Mouse (Mus musculus) limb, embryonic 15.5 days (tissue): Measurements from ENCODE around the gene Negr1. TPM values are rescaled to one million over a fixed set of nuclear protein-coding genes. Genes with fewer than 3 reads are reported as not detected.

ENCODE experiments used
- ATAC-seq: fragments of 200-750 bp; cut with Nextera tagmentation; 2 replicates; pipeline ENCODE4 v1.8.0; 2017; ENCODE audit warnings: low read depth, moderate TSS enrichment; ENCODE audit not compliant: insufficient number of reproducible peaks, low FRiP score, low TSS enrichment
- H3K27ac ChIP-seq: fragments of 300-500 bp; sonication (generic); 2 replicates; pipeline ENCODE4 v1.5.1; 2015; ENCODE audit warnings: moderate library complexity, mild to moderate bottlenecking, inconsistent platforms
- H3K27me3 ChIP-seq: fragments of 300-500 bp; sonication (generic); 2 replicates; pipeline ENCODE4 v1.6.1; 2015; ENCODE audit warnings: inconsistent platforms
- H3K36me3 ChIP-seq: fragments of 300-500 bp; sonication (generic); 2 replicates; pipeline ENCODE4 v1.6.1; 2015; ENCODE audit warnings: inconsistent platforms
- H3K4me1 ChIP-seq: fragments of 300-500 bp; sonication (generic); 2 replicates; pipeline ENCODE4 v1.6.1; 2015; ENCODE audit warnings: inconsistent platforms
- H3K4me2 ChIP-seq: fragments of 300-500 bp; sonication (generic); 2 replicates; pipeline ENCODE4 v1.6.1; 2015; ENCODE audit warnings: mild to moderate bottlenecking, inconsistent platforms
- H3K4me3 ChIP-seq: fragments of 300-500 bp; sonication (generic); 2 replicates; pipeline ENCODE4 v1.5.1; 2015; ENCODE audit warnings: mild to moderate bottlenecking, inconsistent platforms
- H3K9ac ChIP-seq: fragments of 300-500 bp; sonication (generic); 2 replicates; pipeline ENCODE4 v1.6.1; 2015; ENCODE audit warnings: inconsistent platforms
- H3K9me3 ChIP-seq: fragments of 300-500 bp; sonication (generic); 2 replicates; pipeline ENCODE4 v1.6.1; 2016; ENCODE audit warnings: inconsistent platforms
- WGBS: fragments of 180-500 bp; shearing (Covaris S2); methylation state at CpG from one replicate; pipeline ENCODE4 v1.1.7; 2015; 5-methylcytosine and 5-hydroxymethylcytosine counted together
- polyA plus RNA-seq: library from polyadenylated mRNA; unstranded; fragments of >200 nt; fragmentation: Nextera tagmentation; extraction: Ambion mirVana; gene quantifications from 2 replicates; pipeline ENCODE4 v1.2.1, GENCODE M21; 2015

The Negr1 gene
- polyA plus RNA-seq, 1 experiment from 2014 or later: 6.8 TPM

- no peak overlapping the region for H3K27ac ChIP-seq
- no peak overlapping the region for H3K9ac ChIP-seq
- H3K4me2 ChIP-seq: no peak overlapping the region
- no peaks in the 10 kb centered on the region for H3K27me3 ChIP-seq
- no peak overlapping the region for H3K4me3 ChIP-seq
- H3K4me1 ChIP-seq: no peaks in the 10 kb centered on the region
- H3K9me3 ChIP-seq: no peaks in the 10 kb centered on the region
- 77% methylated on average over 2 of the region's 2 CpGs for WGBS
- no peaks in the 10 kb centered on the region for H3K36me3 ChIP-seq
- no peak for ATAC-seq
These were observed 210.0 kb downstream of the Negr1 start for GRCm38 (mm10) chr3:156771626-156772025.

DNA sequence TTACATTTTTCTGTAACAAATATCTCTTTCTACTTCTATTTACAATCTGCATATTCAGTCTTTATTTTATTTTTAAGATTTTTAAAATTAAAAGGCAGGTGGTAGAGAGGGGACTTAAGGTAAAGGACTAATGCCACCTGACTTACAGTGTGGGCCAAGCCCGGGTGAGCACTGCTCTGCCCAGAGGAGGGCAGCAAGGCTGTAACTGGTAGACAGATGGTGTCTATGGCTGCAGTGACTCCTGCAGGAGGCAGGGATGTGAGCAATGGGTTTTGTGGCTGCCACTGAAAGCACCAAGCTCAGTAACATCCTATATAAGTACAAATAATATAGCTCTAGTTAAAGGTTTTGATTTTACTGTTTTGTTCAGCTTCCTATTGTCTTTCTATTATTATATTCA is 210.5 kb downstream of the Negr1 start:
- no peak for ATAC-seq
- no peak overlapping the region for H3K4me3 ChIP-seq
- no peaks in the 10 kb centered on the region for H3K9me3 ChIP-seq
- WGBS: 39% methylated on average over 1 of the region's 1 CpGs
- no peaks in the 10 kb centered on the region for H3K4me1 ChIP-seq
- H3K9ac ChIP-seq: no peak overlapping the region
- H3K27me3 ChIP-seq: no peaks in the 10 kb centered on the region
- no peak overlapping the region for H3K27ac ChIP-seq
- no peaks in the 10 kb centered on the region for H3K36me3 ChIP-seq
- no peak overlapping the region for H3K4me2 ChIP-seq

DNA sequence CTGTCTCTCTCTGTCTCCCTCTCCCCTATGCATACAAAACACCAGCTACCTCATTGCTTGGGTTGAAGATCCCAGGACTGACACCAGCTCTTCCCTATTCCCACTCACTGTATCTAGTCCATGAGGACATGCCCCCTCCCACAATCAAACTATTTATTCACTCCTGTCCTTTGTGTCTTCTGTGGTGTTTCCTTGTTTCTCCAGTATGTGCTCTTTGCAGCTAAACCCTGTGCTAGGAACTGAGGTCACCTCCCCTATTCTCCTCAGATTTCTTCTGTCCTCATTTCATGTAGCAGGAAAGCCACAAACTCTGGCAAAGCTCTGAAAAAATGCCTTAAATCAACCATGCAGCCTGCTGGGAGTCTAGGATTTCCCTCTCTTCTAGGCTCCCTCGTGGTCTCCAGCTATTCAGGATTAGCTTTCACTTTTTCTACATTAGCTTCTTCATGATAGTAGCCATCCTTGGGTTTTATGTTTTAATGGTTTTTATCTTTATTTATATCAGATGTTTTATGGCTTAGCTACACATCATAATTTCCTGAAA is 222.8 kb downstream of the Negr1 start:
- Histone ChIP-seq H3K4me2 (no peak overlapping the region), H3K27me3 (no peaks in the 10 kb centered on the region), H3K27ac (no peak overlapping the region), H3K9me3 (no peaks in the 10 kb centered on the region), H3K36me3 (no peaks in the 10 kb centered on the region), H3K4me3 (no peak overlapping the region), H3K9ac (no peak overlapping the region), H3K4me1 (no peaks in the 10 kb centered on the region)
- WGBS: 44% methylated on average over 1 of the region's 1 CpGs
- no peak for ATAC-seq

- Histone ChIP-seq H3K9me3 (no peaks in the 10 kb centered on the region), H3K4me1 (no peaks in the 10 kb centered on the region), H3K27ac (no peak overlapping the region), H3K4me2 (no peak overlapping the region), H3K4me3 (no peak overlapping the region), H3K27me3 (no peaks in the 10 kb centered on the region), H3K36me3 (no peaks in the 10 kb centered on the region), H3K9ac (no peak overlapping the region)
- WGBS: 62% methylated on average over 1 of the region's 1 CpGs
- no peak for ATAC-seq
These were observed 224.8 kb downstream of the Negr1 start for GRCm38 (mm10) chr3:156786355-156786754.

- ATAC-seq: no peak
- H3K9ac ChIP-seq: no peak overlapping the region
These were observed 229.6 kb downstream of the Negr1 start for GRCm38 (mm10) chr3:156791234-156791633.

GRCm38 (mm10) chr3:156792743-156793142 is 231.1 kb downstream of the Negr1 start:
- 81% methylated on average over 7 of the region's 7 CpGs for WGBS

More at GRCm38 (mm10) chr3:156791234-156791633, 229.6 kb downstream of the Negr1 start:
- Histone ChIP-seq H3K4me1 (no peaks in the 10 kb centered on the region), H3K27me3 (no peaks in the 10 kb centered on the region), H3K36me3 (no peaks in the 10 kb centered on the region), H3K4me3 (no peak overlapping the region), H3K9me3 (no peaks in the 10 kb centered on the region), H3K4me2 (no peak overlapping the region), H3K27ac (no peak overlapping the region)

GRCm38 (mm10) chr3:156794091-156794490 is 232.5 kb downstream of the Negr1 start:
- Histone ChIP-seq H3K4me3 (no peak overlapping the region), H3K27me3 (no peaks in the 10 kb centered on the region), H3K4me2 (no peak overlapping the region), H3K9me3 (no peaks in the 10 kb centered on the region), H3K27ac (no peak overlapping the region), H3K36me3 (no peaks in the 10 kb centered on the region), H3K9ac (no peak overlapping the region), H3K4me1 (no peaks in the 10 kb centered on the region)
- WGBS: 82% methylated on average over 4 of the region's 4 CpGs
- ATAC-seq: no peak

More at GRCm38 (mm10) chr3:156792743-156793142, 231.1 kb downstream of the Negr1 start:
- Histone ChIP-seq H3K27me3 (no peaks in the 10 kb centered on the region), H3K9me3 (no peaks in the 10 kb centered on the region), H3K4me1 (no peaks in the 10 kb centered on the region), H3K27ac (no peak overlapping the region), H3K4me2 (no peak overlapping the region), H3K4me3 (no peak overlapping the region), H3K9ac (no peak overlapping the region), H3K36me3 (no peaks in the 10 kb centered on the region)
- ATAC-seq: no peak

- no peak overlapping the region for H3K4me2 ChIP-seq
- no peaks in the 10 kb centered on the region for H3K9me3 ChIP-seq
- WGBS: 40% methylated on average over 2 of the region's 2 CpGs
- ATAC-seq: no peak
- no peaks in the 10 kb centered on the region for H3K27me3 ChIP-seq
- no peak overlapping the region for H3K27ac ChIP-seq
- H3K4me1 ChIP-seq: no peaks in the 10 kb centered on the region
- no peaks in the 10 kb centered on the region for H3K36me3 ChIP-seq
- no peak overlapping the region for H3K4me3 ChIP-seq
- no peak overlapping the region for H3K9ac ChIP-seq
These were observed 233.0 kb downstream of the Negr1 start for GRCm38 (mm10) chr3:156794610-156795009.

DNA sequence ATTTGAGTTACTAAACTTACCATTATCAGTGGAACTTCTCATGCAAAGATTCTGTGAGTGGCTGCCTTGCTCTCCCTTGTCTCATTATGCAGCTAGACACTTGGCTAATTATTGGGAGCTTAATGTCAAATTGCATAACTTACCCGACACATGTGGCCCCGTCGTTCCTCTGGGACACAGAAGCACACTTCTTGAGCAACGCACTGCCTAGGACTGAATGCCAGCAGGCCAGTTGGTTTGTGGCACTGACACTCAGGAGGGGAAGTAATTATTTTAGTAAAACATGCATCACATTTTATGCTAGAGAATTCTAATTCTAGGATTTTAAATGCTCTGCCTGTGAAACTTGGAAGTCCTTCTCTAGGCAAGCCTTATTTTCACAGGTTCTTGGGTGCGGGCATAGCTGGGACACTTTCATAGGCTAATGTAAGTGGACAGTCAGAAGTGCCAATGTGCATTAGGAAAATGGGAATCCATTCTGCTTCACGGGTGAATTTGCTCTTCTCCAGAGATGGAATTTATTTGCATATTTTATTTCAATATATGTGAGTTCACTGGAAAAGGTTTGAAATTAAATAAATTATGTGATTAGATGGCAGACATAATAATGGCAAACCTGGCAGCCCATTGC is 234.6 kb downstream of the Negr1 start:
- Histone ChIP-seq H3K4me2 (no peak overlapping the region), H3K9ac (no peak overlapping the region), H3K27ac (no peak overlapping the region), H3K27me3 (no peaks in the 10 kb centered on the region), H3K9me3 (no peaks in the 10 kb centered on the region), H3K4me3 (no peak overlapping the region), H3K4me1 (no peaks in the 10 kb centered on the region), H3K36me3 (no peaks in the 10 kb centered on the region)
- ATAC-seq: no peak
- 71% methylated on average over 6 of the region's 6 CpGs for WGBS

DNA sequence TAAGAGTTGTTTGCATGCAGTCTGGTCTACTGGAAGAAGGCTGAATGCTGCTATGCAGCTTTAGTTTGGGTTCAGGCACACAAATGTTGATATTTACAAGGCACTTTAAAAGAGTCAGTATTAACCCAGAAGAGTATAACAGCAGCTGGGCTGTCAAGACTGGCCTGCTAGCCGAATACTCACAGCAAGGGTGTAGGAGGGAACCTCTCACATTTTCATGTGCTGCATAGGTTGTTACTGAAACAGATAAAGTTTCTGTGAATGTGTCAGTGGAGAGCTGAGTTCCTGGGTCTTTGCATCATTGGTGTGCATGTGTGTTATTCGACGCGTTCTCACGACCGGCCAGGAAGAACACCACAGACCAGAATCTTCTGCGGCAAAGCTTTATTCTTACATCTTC is 237.6 kb downstream of the Negr1 start:
- ATAC-seq: no peak
- 87% methylated on average over 7 of the region's 7 CpGs for WGBS
- no peaks in the 10 kb centered on the region for H3K27me3 ChIP-seq
- H3K36me3 ChIP-seq: no peaks in the 10 kb centered on the region
- H3K4me2 ChIP-seq: no peak overlapping the region
- no peaks in the 10 kb centered on the region for H3K9me3 ChIP-seq
- H3K27ac ChIP-seq: no peak overlapping the region
- H3K9ac ChIP-seq: no peak overlapping the region
- no peak overlapping the region for H3K4me3 ChIP-seq
- no peaks in the 10 kb centered on the region for H3K4me1 ChIP-seq

- Histone ChIP-seq H3K27ac (no peak overlapping the region), H3K36me3 (no peaks in the 10 kb centered on the region), H3K27me3 (no peaks in the 10 kb centered on the region), H3K9ac (no peak overlapping the region), H3K4me3 (no peak overlapping the region), H3K4me2 (no peak overlapping the region), H3K4me1 (no peaks in the 10 kb centered on the region), H3K9me3 (no peaks in the 10 kb centered on the region)
- 95% methylated on average over 3 of the region's 3 CpGs for WGBS
- no peak for ATAC-seq
These were observed 248.2 kb downstream of the Negr1 start for GRCm38 (mm10) chr3:156809836-156810235.

DNA sequence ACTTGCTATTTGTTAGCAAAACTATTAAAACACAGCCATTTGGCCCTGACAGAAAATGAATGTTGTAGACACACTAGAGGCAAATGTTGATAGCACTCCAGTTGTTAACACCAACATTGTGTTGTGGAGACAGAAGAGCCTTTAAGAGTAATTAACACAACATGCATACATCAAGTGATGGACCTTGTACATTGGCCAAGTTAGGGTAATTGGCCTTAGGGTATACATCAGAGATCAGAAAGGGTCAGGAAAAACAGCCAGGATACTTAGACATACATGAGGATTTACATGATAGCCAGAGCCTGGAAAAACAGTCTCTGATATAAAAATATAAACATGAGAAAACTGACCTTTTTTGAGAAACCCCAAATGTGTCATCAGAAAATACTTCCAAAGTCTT is 255.3 kb downstream of the Negr1 start:
- no peak overlapping the region for H3K9ac ChIP-seq
- no peaks in the 10 kb centered on the region for H3K4me1 ChIP-seq
- H3K4me2 ChIP-seq: no peak overlapping the region
- H3K9me3 ChIP-seq: no peaks in the 10 kb centered on the region
- no peak overlapping the region for H3K4me3 ChIP-seq
- no peak overlapping the region for H3K27ac ChIP-seq
- H3K27me3 ChIP-seq: no peaks in the 10 kb centered on the region
- ATAC-seq: no peak
- H3K36me3 ChIP-seq: no peaks in the 10 kb centered on the region

DNA sequence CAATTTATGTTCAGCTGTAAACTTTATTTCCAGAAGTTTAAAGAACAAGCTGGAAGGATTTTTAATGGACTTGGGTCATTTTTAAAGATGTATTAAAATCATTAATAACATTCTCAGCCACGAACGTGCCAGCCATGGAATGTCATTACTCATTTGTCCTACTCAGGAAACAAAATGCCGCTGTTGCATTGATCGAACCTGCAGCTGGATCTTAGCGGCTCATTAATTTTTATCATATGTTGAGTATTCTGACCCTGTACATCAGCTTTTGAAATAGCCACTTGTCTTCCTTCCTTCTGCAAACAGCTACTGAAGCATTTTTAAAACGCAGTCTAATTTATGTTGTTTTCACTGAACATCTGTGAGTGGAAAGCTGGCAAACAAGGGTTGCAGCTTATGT is 255.9 kb downstream of the Negr1 start:
- ATAC-seq: no peak
- Histone ChIP-seq H3K27ac (no peak overlapping the region), H3K4me1 (no peaks in the 10 kb centered on the region), H3K36me3 (no peaks in the 10 kb centered on the region), H3K4me2 (no peak overlapping the region), H3K9me3 (no peaks in the 10 kb centered on the region), H3K27me3 (no peaks in the 10 kb centered on the region), H3K4me3 (no peak overlapping the region), H3K9ac (no peak overlapping the region)
- WGBS: 24% methylated on average over 6 of the region's 6 CpGs
